Mouse (Mus musculus): ENCODE measurements around the gene Scel.

Scel gene

GRCm38 (mm10) chr14:103652524-103652923 is 139.4 kb downstream of the Scel start:
- DNase-seq = no peak

GRCm38 (mm10) chr14:103653800-103654199 is 140.7 kb downstream of the Scel start:
- no peak for DNase-seq

- no peak for DNase-seq
Measured at GRCm38 (mm10) chr14:103655448-103655847, 142.3 kb downstream of the Scel start.

GRCm38 (mm10) chr14:103657876-103658275 is 144.7 kb downstream of the Scel start:
- no peak for DNase-seq

All from kidney, postnatal 4 days (tissue).